ENCODE assay signal across 8 mouse cellular contexts in the genomic region with DNA sequence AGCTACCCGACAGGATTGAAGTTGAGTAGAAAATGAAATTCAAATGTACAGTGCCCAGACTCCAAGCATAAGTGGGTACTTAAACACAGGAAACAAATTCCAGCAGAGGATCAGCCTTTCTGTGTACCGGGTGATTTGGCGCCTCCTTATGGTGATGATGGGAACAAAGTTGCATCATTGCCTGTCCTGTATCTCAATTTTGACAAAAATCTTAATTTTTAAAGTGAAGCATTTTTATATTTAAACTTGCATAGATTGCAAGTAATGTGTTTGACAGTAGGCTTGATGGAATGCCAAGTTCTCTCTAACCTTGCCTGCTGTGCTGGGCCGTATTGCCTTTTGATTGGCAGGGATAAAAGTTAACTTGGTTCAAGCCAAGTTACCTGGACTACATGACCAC. TPM values are rescaled to one million over a fixed set of nuclear protein-coding genes. Genes with fewer than 3 reads are reported as not detected.
A peak's percentile ranks its signal among the peaks of the same experiment; 100 is the strongest.
DNase-seq lines count a peak whose midpoint lies in the region; ATAC-seq and TF ChIP-seq lines count a peak whose summit lies in the region.

No protein-coding gene starts in this region.

- H3K9me3 ChIP-seq in heart, embryonic 10.5 days, result no peaks in the 10 kb centered on the region
- no peaks in the 10 kb centered on the region for H3K9me3 ChIP-seq in heart, postnatal 0 days (replicated peaks; ENCODE audit: control insufficient read depth, low read length)
- H3K9me3 ChIP-seq in limb, embryonic 12.5 days, result no peaks in the 10 kb centered on the region
- no peaks in the 10 kb centered on the region for H3K9me3 ChIP-seq in midbrain, embryonic 14.5 days (ENCODE audit: control insufficient read depth, low read length)

- H3K4me3 ChIP-seq in heart, embryonic 10.5 days, result peak overlapping the region; percentile 79
- H3K4me3 ChIP-seq in heart, postnatal 0 days (ENCODE audit: low read depth, low read length), result peak overlapping the region; percentile 76
- H3K4me3 ChIP-seq in limb, embryonic 12.5 days (replicated peaks), result peak overlapping the region; percentile 72
- peak overlapping the region; percentile 67 for H3K4me3 ChIP-seq in midbrain, embryonic 14.5 days (replicated peaks; ENCODE audit: low read depth, low read length)

- TF ChIP-seq EP300 in heart, postnatal 0 days (IDR thresholded peaks at IDR 0.05; ENCODE audit: low read depth), result no peak

- no peak overlapping the region for H3K9ac ChIP-seq in heart, postnatal 0 days (replicated peaks; ENCODE audit: low read depth, low read length)
- H3K9ac ChIP-seq in limb, embryonic 12.5 days (replicated peaks), result no peak overlapping the region
- H3K9ac ChIP-seq in midbrain, embryonic 14.5 days (replicated peaks; ENCODE audit: low read length), result no peak overlapping the region

- H3K27ac ChIP-seq in heart, embryonic 10.5 days, result peak overlapping the region; percentile 97
- peak overlapping the region; percentile 99 for H3K27ac ChIP-seq in heart, postnatal 0 days (ENCODE audit: low read depth)
- peak overlapping the region; percentile 96 for H3K27ac ChIP-seq in limb, embryonic 12.5 days
- no peak overlapping the region for H3K27ac ChIP-seq in midbrain, embryonic 14.5 days (replicated peaks; ENCODE audit: low read depth, low read length)

- peak; percentile 73 for DNase-seq in heart, embryonic 10.5 days (ENCODE audit: low spot score)
- DNase-seq in heart, adult 8-10 months (ENCODE audit: low spot score), result no peak
- DNase-seq in cerebellum, postnatal 10 days, result peak; percentile 34 to 61
- DNase-seq in heart, postnatal 0 days (ENCODE audit: low spot score), result peak; percentile 63
- peak; percentile 59 for DNase-seq in midbrain, embryonic 14.5 days
- no peak for DNase-seq in ovary, postnatal 14 days (ENCODE audit: low spot score)
- DNase-seq in frontal cortex, postnatal 14 days (ENCODE audit: low spot score in 2 of 2), result no peak

- peaks cover 49% of the 10 kb centered on the region for H3K36me3 ChIP-seq in heart, embryonic 10.5 days
- H3K36me3 ChIP-seq in heart, postnatal 0 days (replicated peaks; ENCODE audit: control insufficient read depth, insufficient read depth, low read length), result peaks cover 44% of the 10 kb centered on the region
- H3K36me3 ChIP-seq in limb, embryonic 12.5 days, result peaks cover 48% of the 10 kb centered on the region
- peaks cover 31% of the 10 kb centered on the region for H3K36me3 ChIP-seq in midbrain, embryonic 14.5 days (ENCODE audit: control insufficient read depth, insufficient read depth, low read length)

- H3K4me2 ChIP-seq in heart, postnatal 0 days (ENCODE audit: low read depth, low read length), result peak overlapping the region; percentile 68
- peak overlapping the region; percentile 73 for H3K4me2 ChIP-seq in limb, embryonic 12.5 days
- peak overlapping the region; percentile 63 for H3K4me2 ChIP-seq in midbrain, embryonic 14.5 days (ENCODE audit: low read length)

- H3K4me1 ChIP-seq in heart, embryonic 10.5 days, result peaks cover 26% of the 10 kb centered on the region
- no peaks in the 10 kb centered on the region; the same call in 1 of the 2 replicates for H3K4me1 ChIP-seq in heart, postnatal 0 days (ENCODE audit: control insufficient read depth, insufficient read depth)
- H3K4me1 ChIP-seq in limb, embryonic 12.5 days (replicated peaks), result peaks cover 11% of the 10 kb centered on the region
- H3K4me1 ChIP-seq in midbrain, embryonic 14.5 days (ENCODE audit: control insufficient read depth, insufficient read depth, low read length), result peaks cover 12% of the 10 kb centered on the region

- H3K27me3 ChIP-seq in heart, embryonic 10.5 days (ENCODE audit: insufficient read depth, poor library complexity, severe bottlenecking), result no peaks in the 10 kb centered on the region
- H3K27me3 ChIP-seq in heart, postnatal 0 days (ENCODE audit: control insufficient read depth, insufficient read depth, low read length), result no peaks in the 10 kb centered on the region
- H3K27me3 ChIP-seq in limb, embryonic 12.5 days, result no peaks in the 10 kb centered on the region
- no peaks in the 10 kb centered on the region for H3K27me3 ChIP-seq in midbrain, embryonic 14.5 days (ENCODE audit: control insufficient read depth, insufficient read depth, low read length)

- TF ChIP-seq CTCF in heart, postnatal 0 days (IDR thresholded peaks at IDR 0.05; ENCODE audit: low read depth), result peak; percentile 48

- WGBS in heart, embryonic 10.5 days, result 29% methylated on average over 4 of the region's 4 CpGs
- 21% methylated on average over 4 of the region's 4 CpGs for whole genome bisulfite sequencing in heart, postnatal 0 days
- WGBS in limb, embryonic 12.5 days, result 29% methylated on average over 4 of the region's 4 CpGs
- 23% methylated on average over 4 of the region's 4 CpGs for WGBS in midbrain, embryonic 14.5 days

- ATAC-seq in heart, postnatal 0 days (ENCODE audit: insufficient read depth, low read depth), result no peak
- ATAC-seq in limb, embryonic 12.5 days (ENCODE audit: insufficient number of reproducible peaks, insufficient read depth, low FRiP score, low TSS enrichment, low read depth), result no peak
- ATAC-seq in midbrain, embryonic 14.5 days (ENCODE audit: low FRiP score, low TSS enrichment), result no peak

RNA-seq across cellular contexts. Expression of gene 9130023H24Rik, which starts 1.2 kb away (rescaled TPM):
- 7.1 and 7.2 TPM in 2 replicates for polyA plus RNA-seq in heart, embryonic 10.5 days (2016; fragmentation: Nextera tagmentation; extraction: Ambion mirVana)
- total RNA-seq in heart, adult 8-10 months (2022), result 1 to 10 TPM; 3.0 to 4.0 (median 3.6) TPM
- 3.6 and 3.9 TPM in 2 replicates for total RNA-seq in heart, postnatal 0 days (2014; rRNA removed; ENCODE audit: low replicate concordance)
- polyA plus RNA-seq in heart, postnatal 0 days (2015; fragmentation: Nextera tagmentation; extraction: Ambion mirVana), result 4.4 and 5.1 TPM in 2 replicates
- polyA plus RNA-seq in limb, embryonic 12.5 days (2016; fragmentation: Nextera tagmentation; extraction: Ambion mirVana), result 9.9 and 10.1 TPM in 2 replicates
- 9.1 and 11.5 TPM in 2 replicates for polyA plus RNA-seq in midbrain, embryonic 14.5 days (2014; fragmentation: Nextera tagmentation; extraction: Ambion mirVana)

RNA-seq across cellular contexts. Expression of gene Armc5, which starts 1.8 kb away (rescaled TPM):
- polyA plus RNA-seq in heart, embryonic 10.5 days (2016; fragmentation: Nextera tagmentation; extraction: Ambion mirVana), result 16.6 and 17.5 TPM in 2 replicates
- total RNA-seq in heart, adult 8-10 months (2022), result 10 to 100 TPM in 1 of 4 experiments, 1 to 10 TPM in 3; 7.0 to 10.5 (median 7.9) TPM
- 18.9 and 32.0 TPM in 2 replicates for total RNA-seq in heart, postnatal 0 days (2014; rRNA removed; ENCODE audit: low replicate concordance)
- polyA plus RNA-seq in heart, postnatal 0 days (2015; fragmentation: Nextera tagmentation; extraction: Ambion mirVana), result 8.3 and 8.9 TPM in 2 replicates
- 16.2 and 17.9 TPM in 2 replicates for polyA plus RNA-seq in limb, embryonic 12.5 days (2016; fragmentation: Nextera tagmentation; extraction: Ambion mirVana)
- 8.3 and 10.2 TPM in 2 replicates for polyA plus RNA-seq in midbrain, embryonic 14.5 days (2014; fragmentation: Nextera tagmentation; extraction: Ambion mirVana)

RNA-seq across cellular contexts. Expression of gene Tgfb1i1, which starts 7.6 kb away (rescaled TPM):
- 144 and 202 TPM in 2 replicates for polyA plus RNA-seq in heart, embryonic 10.5 days (2016; fragmentation: Nextera tagmentation; extraction: Ambion mirVana)
- total RNA-seq in heart, adult 8-10 months (2022), result 10 to 100 TPM; 13.5 to 15.7 (median 14.6) TPM
- 84.6 and 93.8 TPM in 2 replicates for total RNA-seq in heart, postnatal 0 days (2014; rRNA removed; ENCODE audit: low replicate concordance)
- polyA plus RNA-seq in heart, postnatal 0 days (2015; fragmentation: Nextera tagmentation; extraction: Ambion mirVana), result 97.5 and 112 TPM in 2 replicates
- 22.3 and 27.7 TPM in 2 replicates for polyA plus RNA-seq in limb, embryonic 12.5 days (2016; fragmentation: Nextera tagmentation; extraction: Ambion mirVana)
- 10.8 and 20.2 TPM in 2 replicates for polyA plus RNA-seq in midbrain, embryonic 14.5 days (2014; fragmentation: Nextera tagmentation; extraction: Ambion mirVana)

RNA-seq across cellular contexts. Expression of gene Slc5a2, which starts 26.5 kb away (rescaled TPM):
- 0.37 and 0.48 TPM in 2 replicates for polyA plus RNA-seq in heart, embryonic 10.5 days (2016; fragmentation: Nextera tagmentation; extraction: Ambion mirVana)
- not detected for total RNA-seq in heart, adult 8-10 months (2022)
- total RNA-seq in heart, postnatal 0 days (2014; rRNA removed; ENCODE audit: low replicate concordance), result not detected in 2 replicates
- 0.20 and 0.30 TPM in 2 replicates for polyA plus RNA-seq in heart, postnatal 0 days (2015; fragmentation: Nextera tagmentation; extraction: Ambion mirVana)
- not detected in 2 replicates for polyA plus RNA-seq in limb, embryonic 12.5 days (2016; fragmentation: Nextera tagmentation; extraction: Ambion mirVana)
- 0.31 TPM in 1 of 2 replicates, not detected in the other for polyA plus RNA-seq in midbrain, embryonic 14.5 days (2014; fragmentation: Nextera tagmentation; extraction: Ambion mirVana)

RNA-seq across cellular contexts. Expression of gene Cox6a2, which starts 32.8 kb away (rescaled TPM):
- polyA plus RNA-seq in heart, embryonic 10.5 days (2016; fragmentation: Nextera tagmentation; extraction: Ambion mirVana), result 258 and 459 TPM in 2 replicates
- total RNA-seq in heart, adult 8-10 months (2022), result 1,000 to 10,000 TPM; 2,334 to 3,880 (median 3,044) TPM
- total RNA-seq in heart, postnatal 0 days (2014; rRNA removed; ENCODE audit: low replicate concordance), result 1,202 and 1,223 TPM in 2 replicates
- polyA plus RNA-seq in heart, postnatal 0 days (2015; fragmentation: Nextera tagmentation; extraction: Ambion mirVana), result 3,388 and 3,605 TPM in 2 replicates
- polyA plus RNA-seq in limb, embryonic 12.5 days (2016; fragmentation: Nextera tagmentation; extraction: Ambion mirVana), result 6.8 and 10.4 TPM in 2 replicates
- not detected in 2 replicates for polyA plus RNA-seq in midbrain, embryonic 14.5 days (2014; fragmentation: Nextera tagmentation; extraction: Ambion mirVana)

Comparison
In these comparisons a context has a peak if more than half of its experiments do, and no peak if none do; other contexts are left out.
1. DNase-seq: peak in heart, embryonic 10.5 days (single experiment), cerebellum, postnatal 10 days (2 of 2), heart, postnatal 0 days (single experiment) and midbrain, embryonic 14.5 days (single experiment); none in heart, adult 8-10 months (single experiment), ovary, postnatal 14 days (single experiment) and frontal cortex, postnatal 14 days (0 of 2).
2. Peak in every context shown above with its lines, with median percentiles within 50 percentile points of each other: H3K4me3 ChIP-seq and H3K4me2 ChIP-seq.